Mouse (Mus musculus) erythroblast, adult 5-6 weeks (primary cell): ENCODE data around the gene Prkag1. TPM values are rescaled to one million over a fixed set of nuclear protein-coding genes. Genes with fewer than 3 reads are reported as not detected.

Source experiments
- ATAC-seq: replicated peaks from 2 replicates; pipeline ENCODE4 v1.8.0; 2016; ENCODE audit warnings: moderate number of reproducible peaks, mild to moderate bottlenecking, moderate TSS enrichment, inconsistent platforms; ENCODE audit not compliant: poor library complexity, low FRiP score, severe bottlenecking
- total RNA-seq, 2 experiments: library from RNA; stranded (forward) in 1 of 2; stranded (reverse) in 1 of 2; fragments of 150-400 nt in 1 of 2; fragments of 200-764, 138-1000 nt in 1 of 2; gene quantifications; 2 replicates each; pipeline versions ENCODE4 v1.2.3 to v1.2.4; 2015 to 2017; ENCODE audit warnings: low replicate concordance in 2 of 2

Prkag1 gene
- total RNA-seq, 2 experiments from 2014 or later: 20.2 to 37.9 TPM

DNA sequence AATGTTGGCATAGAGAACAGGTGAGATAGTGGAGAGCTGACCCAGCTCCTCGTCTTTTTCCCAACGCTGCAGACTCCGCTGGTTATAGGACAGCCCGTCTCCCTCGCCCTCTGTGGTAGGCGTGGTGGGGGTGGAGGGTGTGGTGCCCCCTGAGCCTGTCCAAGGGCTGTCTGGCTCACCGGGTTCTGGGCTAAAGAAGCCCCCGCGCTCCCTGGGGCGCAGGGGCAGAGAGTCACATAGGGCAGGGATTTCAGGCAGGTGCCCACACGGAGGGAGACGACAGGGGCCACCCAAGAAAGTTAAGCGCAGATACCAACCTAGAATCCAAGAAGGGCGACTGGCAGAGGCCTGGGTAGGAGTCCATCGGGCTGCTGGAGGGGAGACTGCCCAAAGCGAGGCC lies 22.9 kb upstream of the Prkag1 start:
- ATAC-seq: no peak

- no peak for ATAC-seq
These were observed 22.0 kb upstream of the Prkag1 start for GRCm38 (mm10) chr15:98853161-98853937.

GRCm38 (mm10) chr15:98852733-98853132 lies 21.4 kb upstream of the Prkag1 start:
- ATAC-seq: no peak

DNA sequence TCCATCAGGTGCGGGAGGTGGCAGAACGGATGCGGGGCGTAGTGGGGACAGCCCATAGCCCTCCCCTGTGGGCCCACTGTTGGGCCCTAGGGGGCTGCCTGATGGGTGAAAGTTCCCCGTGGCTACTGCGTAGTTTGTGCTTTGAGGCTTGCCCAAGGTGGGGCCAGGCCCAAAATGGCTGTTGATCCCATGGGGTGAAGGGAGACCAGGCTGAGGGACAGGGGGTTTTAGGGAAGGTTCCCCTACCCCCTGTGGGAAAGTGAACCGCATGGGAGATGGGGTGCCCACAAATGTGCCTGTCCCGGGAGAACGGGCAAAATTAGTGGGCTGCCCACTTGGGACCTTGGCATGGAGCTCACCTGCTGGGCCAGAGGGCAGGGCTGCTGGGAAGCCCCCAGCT lies 20.8 kb upstream of the Prkag1 start:
- no peak for ATAC-seq

GRCm38 (mm10) chr15:98851229-98851818 lies 20.0 kb upstream of the Prkag1 start:
- no peak for ATAC-seq

GRCm38 (mm10) chr15:98850668-98851067 lies 19.3 kb upstream of the Prkag1 start:
- ATAC-seq: no peak

DNA sequence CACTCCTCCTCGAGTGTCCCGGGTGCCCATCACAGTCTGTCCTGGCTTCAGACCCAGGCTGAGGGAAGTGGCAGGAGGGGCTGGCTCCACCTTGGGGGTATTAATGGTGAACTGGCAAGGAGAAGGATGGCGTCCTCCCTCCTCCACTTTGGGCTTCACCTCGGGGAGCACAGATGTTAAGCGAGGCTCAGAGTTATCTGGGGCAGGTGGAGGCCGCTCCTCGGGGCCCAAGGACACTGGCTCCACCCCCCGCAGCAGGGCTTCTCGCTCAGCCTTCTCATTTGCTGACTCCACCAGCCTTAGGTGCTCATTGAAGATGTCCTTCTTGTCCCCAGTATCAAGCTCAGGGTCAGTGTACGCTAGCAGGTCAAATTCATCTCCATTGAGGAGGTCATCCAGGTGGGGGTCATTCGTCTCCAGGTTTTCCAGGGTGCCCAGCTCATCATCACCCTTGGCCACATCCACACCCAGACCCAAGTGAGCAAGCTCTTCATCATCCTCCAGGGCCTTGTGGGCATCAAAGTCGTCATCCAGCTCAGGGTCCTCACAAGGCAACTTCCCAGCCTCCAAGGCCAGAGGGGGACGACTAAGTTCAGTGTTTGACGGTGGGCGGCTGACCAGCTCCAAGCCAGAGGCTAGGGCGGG lies 18.8 kb upstream of the Prkag1 start:
- no peak for ATAC-seq

DNA sequence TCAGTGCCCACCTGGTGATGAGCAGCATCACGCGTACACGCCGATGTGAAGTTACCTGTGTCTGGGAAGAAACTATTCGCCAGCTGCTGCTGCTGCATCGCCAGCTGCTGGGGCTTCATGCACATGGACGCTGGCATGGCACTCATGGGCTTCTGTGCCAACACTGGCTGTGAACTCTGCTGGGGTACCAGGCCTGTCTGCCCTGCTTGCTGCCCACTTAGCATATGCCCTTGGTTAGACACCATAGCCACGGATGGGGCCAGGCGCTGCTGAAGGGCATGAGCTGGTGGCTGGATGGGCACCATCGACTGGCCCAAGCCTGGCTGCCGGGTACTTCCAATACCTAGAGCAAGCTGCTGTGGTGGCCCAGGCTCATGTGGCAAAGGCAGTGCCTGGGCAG lies 17.8 kb upstream of the Prkag1 start:
- ATAC-seq: no peak

DNA sequence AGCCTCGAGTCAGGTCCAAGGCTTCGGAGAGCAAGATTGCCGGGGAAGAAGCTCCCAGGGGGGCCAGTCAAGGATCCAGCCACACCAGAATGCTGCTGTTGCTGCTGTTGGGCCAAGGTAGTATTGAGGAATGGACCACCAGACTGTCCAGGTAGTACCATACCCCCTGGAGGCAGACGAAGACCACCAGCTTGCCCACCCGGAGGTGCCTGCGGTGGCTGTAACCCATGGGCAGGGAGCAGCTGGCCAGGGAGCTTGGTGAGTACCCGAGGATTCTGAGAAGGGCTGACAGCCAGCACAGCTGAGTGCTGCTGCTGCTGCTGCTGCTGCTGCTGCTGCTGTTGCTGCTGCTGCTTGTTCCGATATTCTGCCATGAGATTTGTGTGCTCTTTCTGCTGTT lies 14.8 kb upstream of the Prkag1 start:
- no peak for ATAC-seq

DNA sequence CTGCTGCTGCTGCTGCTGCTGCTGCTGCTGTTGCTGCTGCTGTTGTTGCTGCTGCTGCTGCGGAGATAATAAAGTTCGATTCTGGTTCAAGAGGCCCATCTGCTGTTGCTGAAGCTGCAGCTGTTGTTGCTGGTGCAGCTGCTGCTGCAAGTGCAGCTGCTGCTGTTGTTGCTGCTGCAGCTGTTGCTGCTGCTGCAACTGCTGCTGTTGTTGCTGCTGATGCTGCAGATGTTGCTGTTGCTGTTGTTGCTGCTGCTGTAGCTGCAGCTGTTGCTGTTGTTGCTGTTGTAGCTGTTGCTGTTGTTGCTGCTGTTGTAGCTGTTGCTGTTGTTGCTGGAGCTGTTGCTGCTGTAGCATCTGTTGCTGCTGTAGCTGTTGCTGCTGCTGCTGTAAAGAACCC lies 13.8 kb upstream of the Prkag1 start:
- no peak for ATAC-seq

DNA sequence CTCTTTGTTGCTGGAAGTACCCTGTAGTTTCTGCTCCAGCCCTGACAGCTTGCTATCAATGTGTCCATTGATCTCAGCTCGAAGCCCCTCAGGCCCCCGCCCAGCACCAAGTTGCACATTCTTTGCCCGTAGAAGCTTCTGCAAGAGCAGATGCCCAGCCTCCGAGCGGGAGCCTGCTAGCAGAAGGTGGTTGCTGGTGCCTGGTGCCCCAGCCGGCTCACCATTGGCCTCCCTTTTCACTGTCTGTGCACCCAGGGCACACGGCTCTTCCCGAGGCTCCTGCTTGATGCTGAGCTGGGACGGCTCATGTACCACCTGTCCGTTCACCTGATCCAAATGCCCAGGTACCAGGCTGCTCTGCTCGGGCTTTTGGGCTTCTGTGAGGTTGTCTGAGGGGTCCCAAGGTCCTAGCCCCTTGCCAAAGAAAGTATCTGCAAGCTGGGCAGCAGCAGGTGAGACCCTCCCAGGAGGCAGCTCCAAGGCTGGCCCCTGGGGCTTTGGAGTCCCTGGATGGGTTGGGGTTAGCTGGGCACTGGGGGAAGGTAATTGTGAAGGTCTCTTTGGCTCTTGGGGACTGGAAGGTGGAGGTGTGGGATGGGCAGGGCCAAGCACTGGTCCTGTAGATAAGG lies 12.4 kb upstream of the Prkag1 start:
- ATAC-seq: no peak

- ATAC-seq: no peak
These were observed 8.6 kb upstream of the Prkag1 start for GRCm38 (mm10) chr15:98839671-98840585.

GRCm38 (mm10) chr15:98839161-98839560 lies 7.8 kb upstream of the Prkag1 start:
- ATAC-seq: no peak

GRCm38 (mm10) chr15:98837743-98838103 lies 6.4 kb upstream of the Prkag1 start:
- peak; percentile 41; the same call in 1 of the 2 replicates for ATAC-seq

DNA sequence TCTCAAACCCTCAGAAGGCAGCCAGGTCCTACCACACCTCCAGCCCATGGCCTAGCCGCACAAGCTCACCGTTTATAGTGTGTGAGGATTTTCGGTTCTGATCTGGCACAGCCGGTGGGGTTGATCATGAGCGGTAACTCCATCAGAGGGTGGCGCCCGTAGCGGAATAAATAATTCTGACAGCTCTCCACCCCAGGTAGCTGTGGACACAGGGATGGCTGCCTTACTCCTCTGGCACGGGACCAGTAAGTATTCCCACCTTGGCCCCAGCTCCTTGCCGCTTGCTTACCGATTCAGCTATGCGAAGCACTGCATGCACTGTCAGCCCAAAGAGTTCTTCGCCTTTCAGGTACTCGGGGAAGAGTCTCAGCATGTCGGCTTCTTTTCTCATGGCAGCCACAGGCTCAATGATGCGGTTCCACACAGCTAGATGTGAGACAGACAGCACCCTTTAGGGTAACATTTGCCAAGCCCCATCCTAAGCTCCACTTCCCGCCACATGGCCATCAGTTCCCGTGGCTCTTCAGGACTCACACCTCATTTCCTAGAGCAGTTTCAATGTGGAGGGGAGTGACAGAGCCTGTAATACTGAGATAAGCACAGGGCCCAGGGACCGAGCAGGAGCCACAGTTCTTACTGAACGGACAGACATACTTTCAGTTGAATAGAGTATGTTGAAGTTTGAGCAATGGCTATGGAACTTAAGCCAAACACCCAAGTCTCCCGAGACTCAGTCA lies 5.9 kb upstream of the Prkag1 start:
- peak; percentile 86 for ATAC-seq

- no peak for ATAC-seq
These were observed 4.0 kb upstream of the Prkag1 start for GRCm38 (mm10) chr15:98835291-98835690.

- no peak for ATAC-seq
These were observed 2.7 kb upstream of the Prkag1 start for GRCm38 (mm10) chr15:98834059-98834458.

DNA sequence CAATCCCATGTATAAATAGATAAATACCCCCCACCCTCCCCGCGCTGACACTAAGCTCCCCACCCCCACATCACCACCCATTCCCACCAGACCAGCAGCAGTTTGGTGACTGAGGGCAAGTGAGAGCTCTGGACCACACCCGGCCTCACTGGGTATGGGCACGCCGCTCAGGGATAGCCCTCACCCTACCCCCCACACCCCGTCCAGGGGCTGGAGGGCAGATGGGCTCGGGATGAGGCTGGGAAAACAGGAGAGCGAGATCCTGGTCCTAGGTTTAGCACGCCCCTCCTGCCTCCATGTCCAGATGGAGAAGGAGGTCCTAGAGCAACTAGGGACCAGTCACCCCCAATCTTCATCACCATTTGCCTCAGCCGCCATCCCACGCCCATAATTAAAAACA lies 2.0 kb upstream of the Prkag1 start:
- no peak for ATAC-seq
